In genomic region chr14:17659686-17660328, GRCm38 (mm10) we compare ENCODE assay signal across 8 mouse cellular contexts. TPM values are rescaled to one million over a fixed set of nuclear protein-coding genes. Genes with fewer than 3 reads are reported as not detected.
DNase-seq lines count a peak whose midpoint lies in the region; ATAC-seq and TF ChIP-seq lines count a peak whose summit lies in the region.

Gene Thrb, plus strand, starts transcription at chr14:17660261.

- no peak for TF ChIP-seq EP300 in ES-Bruce4 (IDR thresholded peaks at IDR 0.05; ENCODE audit: insufficient read depth, low read depth, low read length)

- no peak for ATAC-seq in heart, embryonic 15.5 days (replicated peaks; ENCODE audit: insufficient number of reproducible peaks, insufficient read depth, low FRiP score, low read depth)
- ATAC-seq in kidney, embryonic 16.5 days (ENCODE audit: low FRiP score, low TSS enrichment) = peak; percentile 13
- ATAC-seq in midbrain, postnatal 0 days (ENCODE audit: low FRiP score) = peak; percentile 36

- TF ChIP-seq POLR2A in ES-Bruce4 (IDR thresholded peaks at IDR 0.05; ENCODE audit: insufficient read depth, low read length) = no peak
- no peak for TF ChIP-seq POLR2A in embryonic fibroblast, embryonic 13.5 days (IDR thresholded peaks at IDR 0.05; ENCODE audit: low read depth, low read length)
- no peak for TF ChIP-seq POLR2A in liver, adult 2 months (IDR thresholded peaks at IDR 0.05; ENCODE audit: extremely low read depth, insufficient read depth, low read length)

- peak within 1 kb of the TSS; percentile 100 for H3K4me2 ChIP-seq in heart, embryonic 15.5 days
- H3K4me2 ChIP-seq in kidney, embryonic 16.5 days (replicated peaks; ENCODE audit: low read depth, low read length) = peak within 1 kb of the TSS; percentile 85
- peak within 1 kb of the TSS; percentile 95 for H3K4me2 ChIP-seq in midbrain, postnatal 0 days (ENCODE audit: low read depth, low read length, poor library complexity, severe bottlenecking)

- H3K9ac ChIP-seq in ES-Bruce4 (ENCODE audit: low read depth, poor library complexity, severe bottlenecking) = peak within 1 kb of the TSS; percentile 36
- H3K9ac ChIP-seq in heart, embryonic 15.5 days = peak within 1 kb of the TSS; percentile 65
- peak within 1 kb of the TSS; percentile 59 for H3K9ac ChIP-seq in kidney, embryonic 16.5 days (replicated peaks; ENCODE audit: low read length)
- peak within 1 kb of the TSS; percentile 96 for H3K9ac ChIP-seq in liver, adult 2 months (ENCODE audit: low read depth, low read length)
- H3K9ac ChIP-seq in midbrain, postnatal 0 days (replicated peaks; ENCODE audit: low read length, poor library complexity, severe bottlenecking) = peak within 1 kb of the TSS; percentile 68

- peaks cover 2% of the 10 kb centered on the region for H3K4me1 ChIP-seq in ES-Bruce4 (ENCODE audit: control insufficient read depth, insufficient read depth, low read length)
- no peaks in the 10 kb centered on the region for H3K4me1 ChIP-seq in embryonic fibroblast, embryonic 13.5 days (ENCODE audit: control insufficient read depth, insufficient read depth, low read length)
- peaks cover 18% of the 10 kb centered on the region for H3K4me1 ChIP-seq in heart, embryonic 15.5 days (replicated peaks)
- H3K4me1 ChIP-seq in kidney, embryonic 16.5 days (ENCODE audit: insufficient read depth, low read length) = peaks cover 8% of the 10 kb centered on the region
- peaks cover 18% of the 10 kb centered on the region; the same call in 1 of the 2 replicates for H3K4me1 ChIP-seq in liver, adult 2 months (ENCODE audit: control insufficient read depth, insufficient read depth, low read length)
- H3K4me1 ChIP-seq in midbrain, postnatal 0 days (ENCODE audit: insufficient read depth, low read length) = no peaks in the 10 kb centered on the region

- peak; percentile 61 for DNase-seq in adrenal gland, postnatal 14 days
- DNase-seq in liver, adult 2 months (ENCODE audit: extremely low read depth, low read depth, low spot score) = peak; percentile 95
- DNase-seq in midbrain, postnatal 0 days (ENCODE audit: low spot score) = peak; percentile 14
- peak; percentile 53 for DNase-seq in thymus, postnatal 25 days

- TF ChIP-seq CTCF in ES-Bruce4 (IDR thresholded peaks at IDR 0.05; ENCODE audit: low read depth, low read length) = no peak
- no peak for TF ChIP-seq CTCF in embryonic fibroblast, embryonic 13.5 days (IDR thresholded peaks at IDR 0.05; ENCODE audit: borderline replicate concordance, insufficient read depth, low read length)
- no peak for TF ChIP-seq CTCF in liver, adult 2 months (IDR thresholded peaks at IDR 0.05; ENCODE audit: low read depth, low read length)
- TF ChIP-seq CTCF in midbrain, postnatal 0 days (IDR thresholded peaks at IDR 0.05) = no peak

- peak within 1 kb of the TSS; percentile 76 for H3K4me3 ChIP-seq in ES-Bruce4 (ENCODE audit: low read depth, low read length)
- H3K4me3 ChIP-seq in embryonic fibroblast, embryonic 13.5 days (ENCODE audit: insufficient read depth, low read length) = peak within 1 kb of the TSS; percentile 66
- peak within 1 kb of the TSS; percentile 80 for H3K4me3 ChIP-seq in heart, embryonic 15.5 days
- H3K4me3 ChIP-seq in kidney, embryonic 16.5 days (ENCODE audit: low read length) = peak within 1 kb of the TSS; percentile 69
- H3K4me3 ChIP-seq in liver, adult 2 months (ENCODE audit: insufficient read depth, low read depth, low read length) = peak within 1 kb of the TSS; percentile 99
- peak within 1 kb of the TSS; percentile 85 for H3K4me3 ChIP-seq in midbrain, postnatal 0 days (ENCODE audit: low read depth, low read length)

- peaks cover 9% of the 10 kb centered on the region; the same call in 1 of the 2 replicates for H3K79me2 ChIP-seq in liver, adult 2 months (ENCODE audit: control insufficient read depth, insufficient read depth, low read length)

- no peak within 1 kb of the TSS for H3K27ac ChIP-seq in ES-Bruce4 (ENCODE audit: insufficient read depth, low read length)
- no peak within 1 kb of the TSS for H3K27ac ChIP-seq in embryonic fibroblast, embryonic 13.5 days (ENCODE audit: insufficient read depth, low read length)
- H3K27ac ChIP-seq in heart, embryonic 15.5 days = no peak within 1 kb of the TSS; the same call in 1 of the 2 replicates
- H3K27ac ChIP-seq in kidney, embryonic 16.5 days (ENCODE audit: low read length) = no peak within 1 kb of the TSS
- H3K27ac ChIP-seq in liver, adult 2 months (replicated peaks; ENCODE audit: insufficient read depth, low read depth, low read length) = peak within 1 kb of the TSS; percentile 98
- H3K27ac ChIP-seq in midbrain, postnatal 0 days (ENCODE audit: low read depth, low read length) = peak within 1 kb of the TSS; percentile 39

- no peaks in the 10 kb centered on the region for H3K9me3 ChIP-seq in ES-Bruce4 (replicated peaks; ENCODE audit: control insufficient read depth, insufficient read depth, low read length, poor library complexity, severe bottlenecking)
- H3K9me3 ChIP-seq in heart, embryonic 15.5 days (replicated peaks) = no peaks in the 10 kb centered on the region
- H3K9me3 ChIP-seq in kidney, embryonic 16.5 days (ENCODE audit: low read length) = no peaks in the 10 kb centered on the region
- H3K9me3 ChIP-seq in midbrain, postnatal 0 days (ENCODE audit: low read length) = no peaks in the 10 kb centered on the region

- H3K27me3 ChIP-seq in ES-Bruce4 (ENCODE audit: control insufficient read depth, insufficient read depth, low read length, poor library complexity, severe bottlenecking) = no peaks in the 10 kb centered on the region; the same call in none of the 2 replicates
- H3K27me3 ChIP-seq in heart, embryonic 15.5 days = peaks cover 18% of the 10 kb centered on the region
- H3K27me3 ChIP-seq in kidney, embryonic 16.5 days (ENCODE audit: insufficient read depth, low read length) = peaks cover 18% of the 10 kb centered on the region
- H3K27me3 ChIP-seq in liver, adult 2 months (ENCODE audit: control insufficient read depth, insufficient read depth, low read length) = no peaks in the 10 kb centered on the region
- H3K27me3 ChIP-seq in midbrain, postnatal 0 days (ENCODE audit: insufficient read depth, low read length) = peaks cover 6% of the 10 kb centered on the region; the same call in 1 of the 2 replicates

- no peaks in the 10 kb centered on the region for H3K36me3 ChIP-seq in ES-Bruce4 (ENCODE audit: control insufficient read depth, insufficient read depth, low read length, poor library complexity, severe bottlenecking)
- H3K36me3 ChIP-seq in heart, embryonic 15.5 days = no peaks in the 10 kb centered on the region
- no peaks in the 10 kb centered on the region for H3K36me3 ChIP-seq in kidney, embryonic 16.5 days (ENCODE audit: insufficient read depth, low read length)
- H3K36me3 ChIP-seq in liver, adult 2 months (ENCODE audit: control insufficient read depth, insufficient read depth, low read length) = no peaks in the 10 kb centered on the region
- H3K36me3 ChIP-seq in midbrain, postnatal 0 days (ENCODE audit: insufficient read depth, low read length) = no peaks in the 10 kb centered on the region

- WGBS in heart, embryonic 15.5 days = 1% methylated on average over 23 of the region's 23 CpGs
- 1% methylated on average over 23 of the region's 23 CpGs for WGBS in kidney, embryonic 16.5 days
- 1% methylated on average over 23 of the region's 23 CpGs for WGBS in liver, adult 2 months
- WGBS in midbrain, postnatal 0 days = 1% methylated on average over 23 of the region's 23 CpGs

RNA-seq across cellular contexts. Expression of gene Thrb, which starts in this region (rescaled TPM):
- 0.13 TPM in 1 of 2 replicates, not detected in the other for polyA plus RNA-seq in ES-Bruce4 (2011; ENCODE audit: insufficient read depth, insufficient read length, low read depth, missing spikeins)
- 44.3 and 56.0 TPM in 2 replicates for total RNA-seq in adrenal gland, postnatal 14 days (2021)
- 1.8 and 3.3 TPM in 2 replicates for polyA plus RNA-seq in embryonic fibroblast, embryonic 13.5 days (2011; ENCODE audit: insufficient read length, low read depth, missing spikeins)
- 0.83 and 1.3 TPM in 2 replicates for polyA plus RNA-seq in heart, embryonic 15.5 days (2015; fragmentation: Nextera tagmentation; extraction: Ambion mirVana)
- polyA plus RNA-seq in kidney, embryonic 16.5 days (2015; fragmentation: Nextera tagmentation; extraction: Ambion mirVana) = 2.1 and 3.3 TPM in 2 replicates
- 34.6 and 36.1 TPM in 2 replicates for total RNA-seq in liver, adult 2 months (2014; rRNA removed)
- polyA plus RNA-seq in liver, adult 2 months (2012; rRNA removed) = 8.6 and 11.0 TPM in 2 replicates
- total RNA-seq in midbrain, postnatal 0 days (2014; rRNA removed) = 2.6 and 8.9 TPM in 2 replicates
- 1.8 and 2.1 TPM in 2 replicates for polyA plus RNA-seq in midbrain, postnatal 0 days (2015; fragmentation: Nextera tagmentation; extraction: Ambion mirVana)

Comparison
In these comparisons a context has a peak if more than half of its experiments do, and no peak if none do; other contexts are left out.
1. H3K27ac ChIP-seq: peak in liver, adult 2 months (single experiment) and midbrain, postnatal 0 days (single experiment); none in ES-Bruce4 (single experiment), embryonic fibroblast, embryonic 13.5 days (single experiment), heart, embryonic 15.5 days (single experiment) and kidney, embryonic 16.5 days (single experiment).
2. H3K9ac ChIP-seq: peak in every context shown above with its lines; median percentile 96 in liver, adult 2 months; 68 in midbrain, postnatal 0 days; 65 in heart, embryonic 15.5 days; 59 in kidney, embryonic 16.5 days; 36 in ES-Bruce4.
3. DNase-seq: peak in every context shown above with its lines; median percentile 95 in liver, adult 2 months; 61 in adrenal gland, postnatal 14 days; 53 in thymus, postnatal 25 days; 14 in midbrain, postnatal 0 days.
4. Peak in every context shown above with its lines, with median percentiles within 50 percentile points of each other: H3K4me3 ChIP-seq and H3K4me2 ChIP-seq.